Mouse (Mus musculus) monocyte, adult 5-6 weeks (primary cell): ENCODE data around the gene Scube3. TPM values are rescaled to one million over a fixed set of nuclear protein-coding genes. Genes with fewer than 3 reads are reported as not detected.
"Not testable (repeated sequence)": the region's sequence is repeated elsewhere in the genome, so short reads cannot be mapped to it uniquely, and the experiment has no call there.

Source experiments
- ATAC-seq: fragments of 153-309, 156-312 bp; replicated peaks from 2 replicates; pipeline ENCODE4 v1.8.0; 2017; ENCODE audit warnings: mild to moderate bottlenecking; ENCODE audit not compliant: low TSS enrichment, insufficient number of reproducible peaks, severe bottlenecking, poor library complexity, low FRiP score
- total RNA-seq: library from RNA; stranded (forward); fragments of 200-1000, 200-491, 200-594 nt; gene quantifications from 3 replicates; pipeline ENCODE4 v1.2.3, GENCODE M21; 2017

Scube3 gene
- total RNA-seq, 1 experiment from 2014 or later = under 0.01 TPM

DNA sequence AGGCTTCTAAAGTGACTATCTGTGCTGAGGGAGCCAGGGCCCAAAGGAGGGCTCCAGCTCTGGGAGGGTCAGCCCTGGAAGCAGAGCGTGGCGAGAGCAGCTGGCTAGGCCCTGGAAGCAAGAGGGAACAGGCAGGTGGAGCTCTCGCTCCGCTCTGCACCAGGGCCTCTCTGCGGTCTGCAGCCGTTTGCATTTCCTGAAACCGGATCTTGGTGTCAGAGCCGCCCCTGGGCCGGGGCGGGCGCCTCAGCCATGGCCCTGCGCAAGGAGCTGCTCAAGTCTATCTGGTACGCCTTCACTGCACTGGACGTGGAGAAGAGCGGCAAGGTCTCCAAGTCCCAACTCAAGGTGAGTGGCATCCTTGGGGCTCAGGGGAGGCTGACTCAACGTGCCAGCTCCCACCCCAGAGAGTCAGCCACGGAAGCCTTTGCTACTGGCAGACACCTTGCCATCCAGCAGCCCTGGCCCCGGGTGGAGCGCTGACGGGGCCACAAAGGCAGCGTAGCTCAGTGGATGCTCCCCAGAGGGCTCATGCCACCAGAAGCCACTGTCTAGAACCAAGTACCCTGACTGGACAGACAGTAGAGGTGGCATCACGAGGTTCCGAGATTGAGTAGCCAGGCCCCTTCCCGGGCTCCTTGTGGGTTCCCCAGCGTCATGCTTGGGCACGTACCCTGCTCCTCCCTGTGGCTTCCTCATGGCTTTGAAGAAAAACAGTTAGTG, 65.8 kb downstream of the Scube3 start, which contains the start of gene Def6:
Gene Def6 (plus strand): TSS at position 188 of the 723 bp plus-strand sequence.
- ATAC-seq = peak; percentile 55

DNA sequence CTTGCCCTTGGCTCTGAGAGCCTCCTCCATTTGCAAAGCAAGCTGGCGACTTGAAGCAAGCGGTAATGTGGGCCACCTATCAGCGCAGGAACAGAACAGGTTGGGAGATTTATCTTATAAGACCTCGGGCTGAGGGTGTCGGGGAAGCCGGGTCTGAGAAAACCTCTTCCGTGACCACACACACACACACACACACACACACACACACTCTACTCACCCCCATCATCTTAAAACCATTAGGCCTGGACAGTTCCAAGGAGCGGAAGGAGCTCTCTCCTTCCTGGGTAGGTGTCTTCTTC, 66.3 kb downstream of the Scube3 start:
- no peak; the same call in 1 of the 2 replicates for ATAC-seq

DNA sequence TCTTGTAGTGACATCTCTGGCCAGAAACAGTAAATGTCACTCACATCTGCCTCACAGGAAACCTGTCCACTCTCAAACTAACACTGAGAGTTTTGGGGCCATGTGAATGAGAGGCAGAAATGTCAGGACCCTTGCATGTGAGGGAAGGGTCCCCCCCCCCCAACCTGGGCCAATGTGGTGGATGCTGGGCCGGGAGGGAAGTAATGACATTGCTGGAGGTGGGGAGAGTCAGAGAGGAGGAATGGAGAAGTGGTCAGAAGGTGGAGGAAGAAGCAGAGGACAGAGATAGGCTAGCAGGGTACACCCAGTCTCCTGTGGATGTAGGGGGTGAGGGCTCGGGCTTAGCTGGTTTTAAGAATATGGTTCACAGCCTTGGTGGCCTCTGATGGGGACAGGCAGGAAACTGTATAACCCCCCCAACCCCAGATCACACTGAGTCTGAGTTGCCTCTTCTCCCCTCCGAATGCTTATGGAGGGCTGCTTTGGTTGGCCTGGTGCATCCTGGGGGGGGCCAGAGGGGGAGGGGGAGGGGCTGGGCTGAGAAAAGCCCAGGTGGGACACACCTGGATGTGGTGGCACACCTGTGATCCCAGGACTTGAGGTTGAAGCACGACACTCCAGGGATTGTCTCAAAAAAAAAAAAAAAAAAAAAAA, 67.6 kb downstream of the Scube3 start:
- ATAC-seq = peak; percentile 49

DNA sequence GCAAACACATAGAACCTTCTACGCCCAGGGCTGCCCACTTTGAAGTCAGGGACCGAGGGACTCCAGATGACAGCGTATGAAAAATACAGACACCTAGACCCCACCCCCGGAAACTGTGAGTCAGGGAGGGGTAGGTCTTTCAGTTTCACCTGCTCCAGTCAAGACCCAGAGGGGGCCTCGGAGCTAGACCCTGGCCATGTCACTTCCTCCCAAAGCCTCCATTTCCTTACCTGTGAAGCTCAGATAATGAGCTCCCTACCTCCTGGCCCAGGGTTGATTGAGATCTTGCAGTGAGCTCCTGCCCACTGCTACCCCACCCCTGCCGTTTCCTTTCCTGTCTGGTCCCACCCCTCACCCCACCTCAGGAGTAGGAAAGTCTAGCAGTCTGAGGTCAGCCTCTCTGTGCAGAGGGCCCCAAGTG, 70.0 kb downstream of the Scube3 start:
- ATAC-seq = no peak

DNA sequence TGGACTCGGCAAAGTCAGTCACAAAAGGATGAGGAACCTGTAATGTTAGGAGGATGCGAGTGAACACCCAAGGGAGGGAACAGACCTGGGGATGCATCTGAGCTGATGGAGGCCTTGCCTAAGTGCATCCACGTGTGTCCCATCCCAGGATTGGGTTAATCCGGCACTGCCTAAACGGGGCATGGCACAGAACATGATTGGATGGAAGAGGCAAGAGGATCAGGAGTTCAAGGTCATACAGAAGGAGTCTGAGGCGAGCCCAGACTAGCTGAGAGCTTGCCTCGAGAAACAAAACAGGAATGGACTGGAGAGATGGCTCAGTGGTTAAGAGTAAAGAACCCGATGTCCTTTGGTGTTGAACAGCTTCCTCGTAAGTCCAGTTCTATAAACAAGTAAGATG, 70.5 kb downstream of the Scube3 start:
- no peak for ATAC-seq

DNA sequence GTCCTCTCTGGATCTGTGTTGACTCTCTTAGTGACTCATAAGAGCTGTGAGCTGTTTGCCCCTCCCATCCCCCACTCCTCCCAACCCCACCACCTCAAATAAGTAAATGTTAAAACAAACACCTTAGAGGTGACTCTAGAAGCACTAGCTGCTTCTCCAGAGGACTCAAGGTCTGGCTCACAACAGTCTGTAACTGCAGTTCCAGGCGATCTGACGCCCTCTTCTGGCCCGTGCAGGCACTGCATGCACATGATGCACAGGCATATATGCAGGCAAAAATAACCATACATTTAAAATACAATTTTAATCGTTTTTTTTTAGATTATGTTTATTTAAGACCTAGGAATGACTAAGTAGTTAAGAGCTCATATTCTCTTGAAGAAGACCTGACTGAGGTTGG, 71.3 kb downstream of the Scube3 start:
- no peak for ATAC-seq

DNA sequence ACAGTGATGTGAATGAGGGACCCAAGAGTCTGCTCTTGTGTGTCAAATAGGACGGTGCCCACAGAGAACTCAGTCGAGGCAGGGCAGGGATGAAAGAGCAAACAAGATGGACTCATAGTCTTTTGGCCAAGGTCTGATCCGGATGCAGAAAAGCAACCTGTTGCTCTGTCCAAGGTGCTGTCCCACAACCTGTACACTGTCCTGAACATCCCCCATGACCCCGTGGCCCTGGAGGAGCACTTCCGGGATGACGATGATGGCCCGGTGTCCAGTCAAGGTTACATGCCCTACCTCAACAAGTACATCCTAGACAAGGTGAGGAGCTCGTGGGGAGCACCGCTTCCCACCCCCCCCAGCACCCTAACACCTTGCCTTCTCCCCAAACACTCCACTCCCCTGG, 74.8 kb downstream of the Scube3 start:
- ATAC-seq = no peak

DNA sequence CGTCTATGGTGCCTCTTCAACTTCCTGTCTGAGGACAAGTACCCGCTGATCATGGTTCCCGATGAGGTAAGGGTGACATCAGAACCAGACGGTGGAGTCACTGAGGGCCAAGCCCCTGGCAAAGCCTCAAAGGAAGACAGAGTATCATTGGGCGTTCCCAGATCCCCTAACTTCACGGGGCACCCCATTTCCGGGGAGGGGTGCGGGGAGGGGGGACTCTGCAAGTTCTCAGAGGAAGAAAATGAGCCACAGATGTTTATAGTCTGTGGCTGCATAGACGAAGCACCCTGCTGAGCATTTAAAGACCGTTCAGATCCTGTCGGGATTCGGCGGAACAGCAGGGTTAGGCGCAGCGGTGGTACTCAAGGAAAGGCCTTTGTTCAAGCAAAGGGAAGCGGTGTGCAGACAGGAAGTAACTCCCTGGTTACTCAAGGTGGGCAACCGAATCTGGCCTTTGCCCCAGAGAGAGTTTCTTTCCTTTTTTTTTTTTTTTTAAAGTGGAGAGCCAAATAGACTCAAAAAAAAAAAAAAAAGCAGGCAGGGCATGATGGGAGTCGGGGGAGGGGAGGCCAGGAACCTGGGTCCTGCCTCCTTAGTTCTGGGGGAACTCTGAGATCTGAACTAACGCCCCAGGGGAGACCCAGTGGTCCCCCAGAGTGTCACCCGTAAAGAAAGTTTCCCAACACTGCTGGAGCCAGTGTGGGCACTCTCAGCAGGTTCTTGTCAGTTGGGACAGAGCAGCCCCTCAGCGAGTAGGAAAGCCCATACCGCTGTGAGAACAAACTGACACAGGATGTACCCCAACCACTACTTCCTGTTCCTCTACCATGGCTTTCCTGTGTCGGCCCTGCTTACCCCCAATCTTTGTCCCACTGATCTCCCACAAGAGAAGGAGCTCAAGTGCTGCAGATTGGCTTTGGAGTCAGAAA, 76.0 kb downstream of the Scube3 start:
- ATAC-seq = peak; percentile 88

DNA sequence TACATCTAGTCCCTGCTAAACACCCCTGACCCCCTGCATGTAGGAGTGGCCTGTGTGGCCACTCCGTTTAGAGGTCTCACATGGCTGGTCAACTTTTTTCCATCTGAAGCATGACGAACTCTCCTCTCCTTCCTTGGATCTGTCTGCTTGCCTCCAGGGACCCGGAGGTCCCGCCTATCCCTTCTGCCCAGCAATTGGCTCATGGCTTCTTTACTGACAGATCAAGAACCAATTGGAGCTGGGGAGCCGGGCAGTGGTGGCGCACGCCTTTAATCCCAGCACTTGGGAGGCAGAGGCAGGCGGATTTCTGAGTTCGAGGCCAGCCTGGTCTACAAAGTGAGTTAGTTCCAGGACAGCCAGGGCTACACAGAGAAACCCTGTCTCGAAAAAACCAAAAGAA, 80.5 kb downstream of the Scube3 start:
- not testable (repeated sequence) for ATAC-seq

DNA sequence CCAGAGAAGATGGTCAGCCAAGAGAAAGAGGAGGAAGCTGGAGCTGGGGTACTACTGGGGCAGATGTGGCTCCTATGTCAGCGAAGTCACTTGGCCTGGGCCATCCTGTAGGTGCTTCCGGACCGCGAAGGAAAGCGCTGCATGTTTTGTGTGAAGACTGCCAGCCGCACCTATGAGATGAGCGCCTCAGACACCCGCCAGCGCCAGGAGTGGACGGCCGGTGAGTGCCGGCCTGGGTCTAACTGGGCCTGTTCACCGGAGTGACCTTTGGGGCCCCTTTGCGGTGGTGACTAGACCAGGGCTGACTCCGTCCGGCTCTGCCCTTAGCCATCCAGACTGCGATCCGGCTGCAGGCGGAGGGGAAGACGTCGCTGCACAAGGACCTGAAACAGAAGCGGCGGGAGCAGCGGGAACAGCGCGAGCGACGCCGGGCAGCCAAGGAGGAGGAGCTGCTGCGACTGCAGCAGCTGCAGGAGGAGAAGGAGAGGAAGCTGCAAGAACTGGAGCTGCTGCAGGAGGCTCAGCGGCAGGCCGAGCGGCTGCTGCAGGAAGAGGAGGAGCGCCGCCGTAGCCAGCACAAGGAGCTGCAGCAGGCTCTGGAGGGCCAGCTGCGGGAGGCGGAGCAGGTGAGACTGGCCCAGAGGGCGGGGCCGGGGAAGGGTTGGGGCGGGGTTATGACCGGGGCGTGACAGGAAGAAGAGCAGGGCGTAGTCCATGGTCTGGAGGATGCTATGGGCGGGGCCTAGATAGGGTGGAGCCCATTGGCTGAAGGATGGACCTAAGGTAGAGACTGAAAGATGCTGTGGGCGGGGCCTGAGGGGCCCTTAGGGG, 81.8 kb downstream of the Scube3 start:
- peak; percentile 82 for ATAC-seq

Other genes with a start within 250 kb of the Scube3 start
- gene Anks1, start 232.8 kb upstream of the Scube3 start, total RNA-seq = 16.1 to 31.0 TPM (median 22.1 TPM) in 3 replicates
- gene Taf11, start 232.3 kb upstream of the Scube3 start, total RNA-seq = 25.8 to 43.4 TPM (median 35.3 TPM) in 3 replicates
- 1.6 to 2.7 TPM (median 2.3 TPM) in 3 replicates for gene Tcp11, start 61.5 kb upstream of the Scube3 start, total RNA-seq
- gene Zfp523, start 35.0 kb downstream of the Scube3 start, total RNA-seq = 1.3 to 6.9 TPM (median 5.1 TPM) in 3 replicates
- 96.3 to 128 TPM (median 103 TPM) in 3 replicates for gene Def6, start 65.6 kb downstream of the Scube3 start, total RNA-seq
- gene Ppard, start 90.6 kb downstream of the Scube3 start, total RNA-seq = 4.7 to 13.9 TPM (median 9.0 TPM) in 3 replicates
- 8.8 to 18.2 TPM (median 13.0 TPM) in 3 replicates for gene Fance, start 171.4 kb downstream of the Scube3 start, total RNA-seq
- 363 to 372 TPM (median 364 TPM) in 3 replicates for gene Rpl10a, start 186.3 kb downstream of the Scube3 start, total RNA-seq
- gene Tead3, start 208.7 kb downstream of the Scube3 start, total RNA-seq = not detected in 3 replicates
- not detected in 3 replicates for gene Tulp1, start 223.1 kb downstream of the Scube3 start, total RNA-seq